Mouse (Mus musculus): ENCODE results near the gene Aldh1a2.

GRCm38 (mm10) chr9:71337425-71337824, 121.8 kb downstream of the Aldh1a2 start:
- TF ChIP-seq POLR2A (IDR thresholded peaks at IDR 0.05; ENCODE audit: borderline replicate concordance, control insufficient read depth, low read depth, low read length) (no peak), CTCF (IDR thresholded peaks at IDR 0.05; ENCODE audit: control insufficient read depth, insufficient read depth, low read length) (no peak)

Data from bone marrow, adult 2 months (tissue).